Comparison of ENCODE assay signal across 12 mouse cellular contexts in genomic region chr10:68112983-68113382, GRCm38 (mm10).
A peak's percentile ranks its signal among the peaks of the same experiment; 100 is the strongest.
DNase-seq lines count a peak whose midpoint lies in the region; ATAC-seq lines count a peak whose summit lies in the region.
"Had no signal": no experiment of that assay in that cellular context is flagged by ENCODE, and none has a peak within 500 bp of the region (broad histone marks: within the 10 kb centered on the region; RNA-seq: fewer than 3 reads in every experiment).

No protein-coding gene starts in this region.

- H3K27me3 ChIP-seq in kidney, embryonic 15.5 days, result no peaks in the 10 kb centered on the region
- no peaks in the 10 kb centered on the region for H3K27me3 ChIP-seq in neural tube, embryonic 13.5 days
- H3K27me3 ChIP-seq in hindbrain, embryonic 15.5 days, result no peaks in the 10 kb centered on the region
- H3K27me3 ChIP-seq: heart, embryonic 12.5 days; intestine, embryonic 15.5 days had no signal

- no peak for DNase-seq in kidney, postnatal 25 days
- no peak for DNase-seq in neural tube, embryonic 10.5 days (ENCODE audit: extremely low spot score, low spot score)
- DNase-seq in embryo, embryonic 10.5 days (ENCODE audit: low spot score), result no peak
- no peak for DNase-seq in right cerebral cortex, postnatal 25 days
- DNase-seq: adrenal gland, postnatal 25 days; lung, postnatal 10 days had no signal

- 0 out of 2 replicates have a peak overlapping the region, but pooled peaks have one; percentile 45 for H3K27ac ChIP-seq in kidney, embryonic 15.5 days
- peak overlapping the region; percentile 78 for H3K27ac ChIP-seq in neural tube, embryonic 13.5 days (replicated peaks)
- peak overlapping the region; percentile 70 for H3K27ac ChIP-seq in hindbrain, embryonic 15.5 days (replicated peaks)
- H3K27ac ChIP-seq: intestine, embryonic 15.5 days; stomach, postnatal 0 days had no signal

- H3K4me1 ChIP-seq in kidney, embryonic 15.5 days, result peaks cover 7% of the 10 kb centered on the region
- peaks cover 16% of the 10 kb centered on the region for H3K4me1 ChIP-seq in neural tube, embryonic 13.5 days (replicated peaks)
- H3K4me1 ChIP-seq in hindbrain, embryonic 15.5 days (replicated peaks), result peaks cover 16% of the 10 kb centered on the region

- no peak for ATAC-seq in kidney, embryonic 15.5 days (replicated peaks; ENCODE audit: low FRiP score)
- ATAC-seq in neural tube, embryonic 13.5 days (ENCODE audit: low read depth), result peak; percentile 55
- ATAC-seq in hindbrain, embryonic 15.5 days (ENCODE audit: low FRiP score, low read depth), result peak; percentile 69
- ATAC-seq: intestine, embryonic 15.5 days had no signal

- no peak overlapping the region for H3K4me3 ChIP-seq in kidney, embryonic 15.5 days (replicated peaks)
- H3K4me3 ChIP-seq in neural tube, embryonic 13.5 days, result no peak overlapping the region
- H3K4me3 ChIP-seq in hindbrain, embryonic 15.5 days, result no peak overlapping the region
- H3K4me3 ChIP-seq: heart, embryonic 12.5 days; intestine, embryonic 15.5 days had no signal

- H3K4me2 ChIP-seq in kidney, embryonic 15.5 days, result no peak overlapping the region
- no peak overlapping the region for H3K4me2 ChIP-seq in neural tube, embryonic 13.5 days
- H3K4me2 ChIP-seq in hindbrain, embryonic 15.5 days, result peak overlapping the region; percentile 20
- H3K4me2 ChIP-seq: heart, embryonic 12.5 days; intestine, embryonic 15.5 days had no signal

- no peak overlapping the region for H3K9ac ChIP-seq in kidney, embryonic 15.5 days
- no peak overlapping the region for H3K9ac ChIP-seq in neural tube, embryonic 13.5 days
- H3K9ac ChIP-seq in hindbrain, embryonic 15.5 days, result no peak overlapping the region
- H3K9ac ChIP-seq: heart, embryonic 12.5 days; intestine, embryonic 15.5 days had no signal

- H3K9me3 ChIP-seq in kidney, embryonic 15.5 days (replicated peaks), result no peaks in the 10 kb centered on the region
- H3K9me3 ChIP-seq in neural tube, embryonic 13.5 days, result no peaks in the 10 kb centered on the region
- H3K9me3 ChIP-seq in hindbrain, embryonic 15.5 days, result no peaks in the 10 kb centered on the region
- H3K9me3 ChIP-seq: heart, embryonic 12.5 days; intestine, embryonic 15.5 days had no signal

- WGBS in kidney, embryonic 15.5 days, result 61% methylated on average over 8 of the region's 8 CpGs
- WGBS in neural tube, embryonic 13.5 days, result 48% methylated on average over 8 of the region's 8 CpGs
- WGBS in hindbrain, embryonic 15.5 days, result 34% methylated on average over 8 of the region's 8 CpGs

- peaks cover 44% of the 10 kb centered on the region for H3K36me3 ChIP-seq in kidney, embryonic 15.5 days
- H3K36me3 ChIP-seq in neural tube, embryonic 13.5 days, result no peaks in the 10 kb centered on the region
- H3K36me3 ChIP-seq in hindbrain, embryonic 15.5 days, result no peaks in the 10 kb centered on the region
- H3K36me3 ChIP-seq: intestine, embryonic 15.5 days had no signal
